Mouse (Mus musculus): ENCODE measurements around the gene Plk1. TPM values are rescaled to one million over a fixed set of nuclear protein-coding genes. Genes with fewer than 3 reads are reported as not detected.

Plk1 gene
- 114 and 133 TPM in 2 replicates for polyA plus RNA-seq (2014; fragmentation: Nextera tagmentation; extraction: Ambion mirVana)

- Histone ChIP-seq H3K9me3 (ENCODE audit: control insufficient read depth, low read length) (no peaks in the 10 kb centered on the region), H3K4me1 (ENCODE audit: control insufficient read depth, insufficient read depth, low read length) (peaks cover 14% of the 10 kb centered on the region), H3K4me2 (replicated peaks; ENCODE audit: low read depth, low read length) (peak within 1 kb of the TSS; percentile 62), H3K36me3 (ENCODE audit: control insufficient read depth, insufficient read depth, low read length) (peaks cover 32% of the 10 kb centered on the region), H3K4me3 (ENCODE audit: low read length) (peak within 1 kb of the TSS; percentile 82), H3K27ac (ENCODE audit: low read depth, low read length) (peak within 1 kb of the TSS; percentile 78), H3K9ac (ENCODE audit: low read depth, low read length) (peak within 1 kb of the TSS; percentile 75), H3K27me3 (ENCODE audit: control insufficient read depth, insufficient read depth, low read length) (no peaks in the 10 kb centered on the region)
- ATAC-seq (ENCODE audit: low FRiP score, low TSS enrichment), result peak; percentile 93
- WGBS, result under 1% methylated on average over 63 of the region's 63 CpGs
Measured at GRCm38 (mm10) chr7:122158915-122159902, at the start of gene Plk1. Gene Plk1 (plus strand): TSS chr7:122159439.

DNA sequence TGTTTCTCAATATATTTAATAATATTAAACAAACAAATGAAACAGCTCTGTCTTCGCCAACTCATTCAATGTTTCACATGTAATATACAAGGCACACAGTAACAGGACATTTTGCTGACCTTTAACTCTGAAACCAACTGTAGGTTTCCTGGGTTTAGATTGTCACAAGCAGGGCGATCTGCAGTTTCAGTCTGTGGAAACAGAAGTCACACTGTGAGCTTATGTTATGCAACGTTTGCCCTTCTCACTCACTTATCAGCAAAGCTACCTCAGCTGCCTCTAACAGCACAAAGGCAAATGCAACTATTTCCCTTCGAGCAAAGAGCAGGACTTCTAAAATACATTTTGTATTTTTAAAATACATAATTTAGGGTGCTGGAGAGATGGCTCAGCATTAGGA, 35.7 kb upstream of the Plk1 start:
- no peak overlapping the region for H3K27ac ChIP-seq (ENCODE audit: low read depth, low read length)
- H3K4me3 ChIP-seq (ENCODE audit: low read length), result no peak overlapping the region
- ATAC-seq (ENCODE audit: low FRiP score, low TSS enrichment), result no peak
- WGBS, result 86% methylated on average over 4 of the region's 4 CpGs
- no peak overlapping the region for H3K9ac ChIP-seq (ENCODE audit: low read depth, low read length)
- no peak overlapping the region for H3K4me2 ChIP-seq (replicated peaks; ENCODE audit: low read depth, low read length)
- peaks cover 69% of the 10 kb centered on the region for H3K36me3 ChIP-seq (ENCODE audit: control insufficient read depth, insufficient read depth, low read length)
- no peaks in the 10 kb centered on the region for H3K4me1 ChIP-seq (ENCODE audit: control insufficient read depth, insufficient read depth, low read length)
- no peaks in the 10 kb centered on the region for H3K9me3 ChIP-seq (ENCODE audit: control insufficient read depth, low read length)
- H3K27me3 ChIP-seq (ENCODE audit: control insufficient read depth, insufficient read depth, low read length), result no peaks in the 10 kb centered on the region

- Histone ChIP-seq H3K27me3 (ENCODE audit: control insufficient read depth, insufficient read depth, low read length) (no peaks in the 10 kb centered on the region), H3K9ac (ENCODE audit: low read depth, low read length) (no peak overlapping the region), H3K4me2 (replicated peaks; ENCODE audit: low read depth, low read length) (no peak overlapping the region), H3K4me1 (ENCODE audit: control insufficient read depth, insufficient read depth, low read length) (no peaks in the 10 kb centered on the region), H3K9me3 (ENCODE audit: control insufficient read depth, low read length) (no peaks in the 10 kb centered on the region), H3K27ac (ENCODE audit: low read depth, low read length) (no peak overlapping the region), H3K36me3 (ENCODE audit: control insufficient read depth, insufficient read depth, low read length) (peaks cover 61% of the 10 kb centered on the region), H3K4me3 (ENCODE audit: low read length) (no peak overlapping the region)
- no peak for ATAC-seq (ENCODE audit: low FRiP score, low TSS enrichment)
- 81% methylated on average over 8 of the region's 8 CpGs for WGBS
Measured at GRCm38 (mm10) chr7:122125636-122126035, 33.6 kb upstream of the Plk1 start.

- WGBS, result 91% methylated on average over 11 of the region's 11 CpGs
- no peak for ATAC-seq (ENCODE audit: low FRiP score, low TSS enrichment)
Measured at GRCm38 (mm10) chr7:122126946-122127345, 32.3 kb upstream of the Plk1 start.

DNA sequence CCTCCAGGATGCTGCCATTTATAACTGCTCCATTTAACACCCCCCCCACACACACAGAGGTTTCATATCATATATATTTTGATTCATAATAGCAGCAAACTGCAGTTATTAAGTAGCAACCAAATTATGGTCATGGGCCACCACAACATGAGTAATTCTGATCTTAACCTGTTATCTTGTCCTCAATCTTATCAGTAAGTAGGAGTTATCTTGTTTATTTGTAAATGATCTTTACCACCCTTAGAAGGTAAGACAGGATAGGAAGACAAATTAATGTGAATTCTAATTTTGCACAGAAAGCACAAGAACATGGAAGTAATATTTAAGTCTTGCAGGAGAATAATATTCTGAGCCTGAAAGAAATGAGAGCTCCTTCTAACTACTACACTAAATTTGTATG, 27.4 kb upstream of the Plk1 start:
- H3K4me2 ChIP-seq (replicated peaks; ENCODE audit: low read depth, low read length), result peak overlapping the region; percentile 68
- no peaks in the 10 kb centered on the region for H3K27me3 ChIP-seq (ENCODE audit: control insufficient read depth, insufficient read depth, low read length)
- no peaks in the 10 kb centered on the region for H3K9me3 ChIP-seq (ENCODE audit: control insufficient read depth, low read length)
- ATAC-seq (ENCODE audit: low FRiP score, low TSS enrichment), result no peak
- peaks cover 34% of the 10 kb centered on the region for H3K36me3 ChIP-seq (ENCODE audit: control insufficient read depth, insufficient read depth, low read length)
- H3K9ac ChIP-seq (ENCODE audit: low read depth, low read length), result peak overlapping the region; percentile 85
- peak overlapping the region; percentile 94 for H3K4me3 ChIP-seq (ENCODE audit: low read length)
- no peak overlapping the region for H3K27ac ChIP-seq (ENCODE audit: low read depth, low read length)
- H3K4me1 ChIP-seq (ENCODE audit: control insufficient read depth, insufficient read depth, low read length), result 0 out of 2 replicates have a peak, but pooled peaks cover 11% of the 10 kb centered on the region

More at GRCm38 (mm10) chr7:122126946-122127345, 32.3 kb upstream of the Plk1 start:
- H3K4me1 ChIP-seq (ENCODE audit: control insufficient read depth, insufficient read depth, low read length), result 0 out of 2 replicates have a peak, but pooled peaks cover 4% of the 10 kb centered on the region
- H3K27ac ChIP-seq (ENCODE audit: low read depth, low read length), result no peak overlapping the region
- H3K27me3 ChIP-seq (ENCODE audit: control insufficient read depth, insufficient read depth, low read length), result no peaks in the 10 kb centered on the region
- H3K9me3 ChIP-seq (ENCODE audit: control insufficient read depth, low read length), result no peaks in the 10 kb centered on the region
- H3K4me3 ChIP-seq (ENCODE audit: low read length), result no peak overlapping the region
- no peak overlapping the region for H3K4me2 ChIP-seq (replicated peaks; ENCODE audit: low read depth, low read length)
- H3K36me3 ChIP-seq (ENCODE audit: control insufficient read depth, insufficient read depth, low read length), result peaks cover 53% of the 10 kb centered on the region
- H3K9ac ChIP-seq (ENCODE audit: low read depth, low read length), result no peak overlapping the region

- Histone ChIP-seq H3K27ac (ENCODE audit: low read depth, low read length) (peak within 1 kb of the TSS; percentile 67; the same call in 1 of the 2 replicates), H3K4me2 (replicated peaks; ENCODE audit: low read depth, low read length) (peak within 1 kb of the TSS; percentile 68), H3K4me3 (ENCODE audit: low read length) (peak within 1 kb of the TSS; percentile 94), H3K4me1 (ENCODE audit: control insufficient read depth, insufficient read depth, low read length) (0 out of 2 replicates have a peak, but pooled peaks cover 11% of the 10 kb centered on the region), H3K9ac (ENCODE audit: low read depth, low read length) (peak within 1 kb of the TSS; percentile 85), H3K27me3 (ENCODE audit: control insufficient read depth, insufficient read depth, low read length) (no peaks in the 10 kb centered on the region), H3K36me3 (ENCODE audit: control insufficient read depth, insufficient read depth, low read length) (peaks cover 33% of the 10 kb centered on the region), H3K9me3 (ENCODE audit: control insufficient read depth, low read length) (no peaks in the 10 kb centered on the region)
- peak; percentile 98 for ATAC-seq (ENCODE audit: low FRiP score, low TSS enrichment)
- WGBS, result under 1% methylated on average over 54 of the region's 54 CpGs
Measured at GRCm38 (mm10) chr7:122132497-122133337, 26.5 kb upstream of the Plk1 start, which contains the start of the genes Palb2 and Dctn5. Gene Palb2 (minus strand): TSS chr7:122132985. Gene Dctn5 (plus strand): TSS chr7:122133041.

- Histone ChIP-seq H3K4me2 (replicated peaks; ENCODE audit: low read depth, low read length) (peak overlapping the region; percentile 68), H3K4me1 (ENCODE audit: control insufficient read depth, insufficient read depth, low read length) (0 out of 2 replicates have a peak, but pooled peaks cover 11% of the 10 kb centered on the region), H3K27me3 (ENCODE audit: control insufficient read depth, insufficient read depth, low read length) (no peaks in the 10 kb centered on the region), H3K4me3 (ENCODE audit: low read length) (peak overlapping the region; percentile 94), H3K36me3 (ENCODE audit: control insufficient read depth, insufficient read depth, low read length) (peaks cover 34% of the 10 kb centered on the region), H3K27ac (ENCODE audit: low read depth, low read length) (no peak overlapping the region), H3K9ac (ENCODE audit: low read depth, low read length) (peak overlapping the region; percentile 85), H3K9me3 (ENCODE audit: control insufficient read depth, low read length) (no peaks in the 10 kb centered on the region)
- no peak; the same call in 1 of the 2 replicates for ATAC-seq (ENCODE audit: low FRiP score, low TSS enrichment)
- WGBS, result 17% methylated on average over 8 of the region's 8 CpGs
Measured at GRCm38 (mm10) chr7:122133338-122133625, 26.0 kb upstream of the Plk1 start.

DNA sequence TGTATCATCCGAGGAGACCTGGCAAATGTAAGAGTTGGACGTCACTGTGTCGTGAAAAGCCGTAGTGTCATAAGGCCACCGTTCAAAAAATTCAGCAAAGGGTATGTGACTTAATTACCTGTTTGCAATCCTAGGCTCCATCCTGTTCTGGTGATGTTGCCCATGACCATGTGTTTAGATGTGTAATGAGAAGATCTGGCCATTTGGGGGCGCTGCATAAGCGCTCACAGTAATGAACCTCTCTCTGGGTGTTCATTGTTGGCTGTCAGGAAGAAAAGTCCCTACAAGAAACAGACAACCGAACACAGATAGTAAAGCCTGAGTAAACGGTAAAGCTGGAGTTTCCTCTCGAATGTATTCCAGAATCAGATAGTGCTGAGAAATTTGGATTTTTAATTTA, 24.2 kb upstream of the Plk1 start:
- no peak overlapping the region for H3K4me2 ChIP-seq (replicated peaks; ENCODE audit: low read depth, low read length)
- peaks cover 47% of the 10 kb centered on the region for H3K36me3 ChIP-seq (ENCODE audit: control insufficient read depth, insufficient read depth, low read length)
- no peaks in the 10 kb centered on the region for H3K27me3 ChIP-seq (ENCODE audit: control insufficient read depth, insufficient read depth, low read length)
- no peaks in the 10 kb centered on the region for H3K9me3 ChIP-seq (ENCODE audit: control insufficient read depth, low read length)
- no peak overlapping the region for H3K27ac ChIP-seq (ENCODE audit: low read depth, low read length)
- no peak overlapping the region for H3K4me3 ChIP-seq (ENCODE audit: low read length)
- 0 out of 2 replicates have a peak, but pooled peaks cover 11% of the 10 kb centered on the region for H3K4me1 ChIP-seq (ENCODE audit: control insufficient read depth, insufficient read depth, low read length)
- no peak for ATAC-seq (ENCODE audit: low FRiP score, low TSS enrichment)
- no peak overlapping the region for H3K9ac ChIP-seq (ENCODE audit: low read depth, low read length)
- WGBS, result 78% methylated on average over 10 of the region's 10 CpGs
